Mouse (Mus musculus): ENCODE results near the gene Tenm3. TPM values are rescaled to one million over a fixed set of nuclear protein-coding genes. Genes with fewer than 3 reads are reported as not detected.

The Tenm3 gene
- polyA plus RNA-seq, 2 experiments: 38.0 to 48.1 TPM

DNA sequence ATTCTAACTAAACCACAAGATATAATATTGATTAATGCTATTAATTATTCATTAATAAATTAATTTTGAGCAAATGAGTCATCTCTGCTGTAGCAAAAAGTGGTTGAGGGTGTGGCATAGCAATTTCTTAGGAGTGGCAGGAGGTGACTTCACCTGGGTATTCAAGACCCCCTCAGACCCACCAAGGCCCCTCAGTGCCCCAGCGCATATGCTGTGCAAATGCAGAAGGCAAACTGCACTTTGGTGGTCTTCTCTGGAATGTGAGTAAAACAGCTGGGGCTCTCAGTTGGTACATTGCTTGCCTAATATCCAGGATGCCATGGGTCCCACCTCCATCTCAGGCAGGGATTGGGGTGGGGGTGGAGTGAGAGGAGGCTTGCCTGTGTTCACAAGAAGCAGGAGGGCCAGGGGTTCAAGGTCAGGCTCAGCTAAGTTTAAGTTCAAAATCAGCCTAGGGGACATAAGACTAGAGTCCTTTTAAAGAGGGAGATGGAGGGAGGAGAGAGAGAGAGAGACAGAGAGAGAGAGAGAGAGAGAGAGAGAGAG is 31.5 kb downstream of the Tenm3 start:
- Histone ChIP-seq H3K4me3 (replicated peaks; ENCODE audit: low read length) (no peak overlapping the region), H3K4me2 (replicated peaks; ENCODE audit: low read depth, low read length, severe bottlenecking) (no peak overlapping the region)
- no peak for TF ChIP-seq POLR2A (IDR thresholded peaks at IDR 0.05; ENCODE audit: borderline replicate concordance, extremely low read depth, insufficient read depth, insufficient read length)

DNA sequence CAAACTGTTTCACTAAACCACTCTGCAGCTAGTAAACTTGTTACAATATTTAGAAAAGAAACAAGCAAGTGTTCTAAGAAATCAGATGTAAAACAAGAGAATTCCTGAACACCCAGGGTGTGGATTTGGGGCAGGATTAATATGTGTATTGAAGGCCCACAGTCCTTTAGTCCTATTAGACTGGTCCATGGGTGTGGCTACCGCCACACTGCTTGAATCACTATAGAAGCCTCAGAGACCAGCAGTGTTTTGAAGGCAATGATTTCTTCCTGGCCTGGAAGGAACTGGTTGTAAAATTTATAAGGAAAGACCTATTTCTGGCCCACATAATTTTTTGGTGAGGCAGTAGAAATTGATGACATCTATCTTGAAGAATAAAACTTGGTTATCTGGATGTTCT is 33.1 kb downstream of the Tenm3 start:
- Histone ChIP-seq H3K27me3 (ENCODE audit: control insufficient read depth, insufficient read depth, low read length) (no peaks in the 10 kb centered on the region), H3K9ac (ENCODE audit: low read depth, low read length, severe bottlenecking) (no peak overlapping the region), H3K4me3 (replicated peaks; ENCODE audit: low read length) (no peak overlapping the region), H3K36me3 (ENCODE audit: control insufficient read depth, insufficient read depth, low read length) (no peaks in the 10 kb centered on the region), H3K4me2 (replicated peaks; ENCODE audit: low read depth, low read length, severe bottlenecking) (no peak overlapping the region), H3K27ac (replicated peaks; ENCODE audit: low read depth, low read length) (no peak overlapping the region), H3K4me1 (ENCODE audit: control insufficient read depth, insufficient read depth, low read length) (no peaks in the 10 kb centered on the region), H3K9me3 (ENCODE audit: control insufficient read depth, low read length) (no peaks in the 10 kb centered on the region)
- 47% methylated on average over 1 of the region's 1 CpGs for WGBS
- DNase-seq (ENCODE audit: low spot score) (no peak), ATAC-seq (ENCODE audit: low FRiP score, low read depth) (no peak)
- no peak for TF ChIP-seq POLR2A (IDR thresholded peaks at IDR 0.05; ENCODE audit: borderline replicate concordance, extremely low read depth, insufficient read depth, insufficient read length)

More for the DNA sequence above, 31.5 kb downstream of the Tenm3 start:
- no peaks in the 10 kb centered on the region for H3K27me3 ChIP-seq (ENCODE audit: control insufficient read depth, insufficient read depth, low read length)
- ATAC-seq (ENCODE audit: low FRiP score, low read depth): no peak
- no peak for DNase-seq (ENCODE audit: low spot score)
- WGBS: 95% methylated on average over 1 of the region's 1 CpGs
- no peaks in the 10 kb centered on the region for H3K36me3 ChIP-seq (ENCODE audit: control insufficient read depth, insufficient read depth, low read length)
- no peaks in the 10 kb centered on the region for H3K9me3 ChIP-seq (ENCODE audit: control insufficient read depth, low read length)
- H3K27ac ChIP-seq (replicated peaks; ENCODE audit: low read depth, low read length): no peak overlapping the region
- no peak overlapping the region for H3K9ac ChIP-seq (ENCODE audit: low read depth, low read length, severe bottlenecking)
- H3K4me1 ChIP-seq (ENCODE audit: control insufficient read depth, insufficient read depth, low read length): no peaks in the 10 kb centered on the region

DNA sequence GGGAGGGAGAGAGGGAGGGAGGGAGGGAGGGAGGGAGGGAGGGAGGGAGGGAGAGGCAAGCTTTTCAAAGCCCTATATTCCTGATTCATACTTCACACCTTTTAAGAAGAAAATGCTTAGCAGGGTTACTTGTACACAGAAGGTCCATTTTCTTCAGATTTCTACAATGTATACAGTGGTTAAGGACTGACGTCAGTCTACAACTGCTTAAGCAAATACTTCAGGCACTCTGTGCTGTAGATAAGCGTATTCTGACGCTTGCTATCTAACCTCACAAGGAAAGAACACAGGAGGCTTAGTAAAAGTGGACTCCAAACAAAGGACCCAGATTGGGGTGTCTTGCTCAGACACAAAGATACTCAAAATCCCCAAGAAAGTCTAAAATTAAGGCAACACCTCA is 34.6 kb downstream of the Tenm3 start:
- DNase-seq (ENCODE audit: low spot score): no peak
- H3K9ac ChIP-seq (ENCODE audit: low read depth, low read length, severe bottlenecking): no peak overlapping the region
- no peaks in the 10 kb centered on the region for H3K9me3 ChIP-seq (ENCODE audit: control insufficient read depth, low read length)
- no peak for TF ChIP-seq POLR2A (IDR thresholded peaks at IDR 0.05; ENCODE audit: borderline replicate concordance, extremely low read depth, insufficient read depth, insufficient read length)
- no peak overlapping the region for H3K27ac ChIP-seq (replicated peaks; ENCODE audit: low read depth, low read length)
- H3K36me3 ChIP-seq (ENCODE audit: control insufficient read depth, insufficient read depth, low read length): no peaks in the 10 kb centered on the region
- no peak overlapping the region for H3K4me2 ChIP-seq (replicated peaks; ENCODE audit: low read depth, low read length, severe bottlenecking)
- no peak for ATAC-seq (ENCODE audit: low FRiP score, low read depth)
- H3K4me1 ChIP-seq (ENCODE audit: control insufficient read depth, insufficient read depth, low read length): no peaks in the 10 kb centered on the region
- no peak overlapping the region for H3K4me3 ChIP-seq (replicated peaks; ENCODE audit: low read length)
- H3K27me3 ChIP-seq (ENCODE audit: control insufficient read depth, insufficient read depth, low read length): no peaks in the 10 kb centered on the region
- 79% methylated on average over 3 of the region's 3 CpGs for WGBS

DNA sequence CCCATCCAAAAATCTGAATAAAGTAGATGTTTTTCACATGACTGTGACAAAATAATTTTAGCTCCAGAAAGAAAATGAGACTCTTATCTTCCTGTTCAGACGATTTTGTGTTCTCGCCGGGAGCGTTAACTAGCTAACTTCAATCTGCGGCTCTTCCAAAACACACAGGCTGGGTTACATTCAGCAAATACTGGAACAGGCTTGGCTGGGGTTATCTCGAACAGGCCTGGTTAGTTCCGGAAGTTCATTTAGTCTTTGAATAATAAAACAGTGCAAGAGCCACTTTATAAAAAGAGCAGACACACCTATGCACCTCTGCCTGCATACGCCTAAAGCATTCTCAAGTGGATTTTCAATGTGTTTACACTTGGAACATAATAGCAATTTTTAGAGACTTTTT is 40.7 kb downstream of the Tenm3 start:
- H3K36me3 ChIP-seq (ENCODE audit: control insufficient read depth, insufficient read depth, low read length): no peaks in the 10 kb centered on the region
- H3K27ac ChIP-seq (replicated peaks; ENCODE audit: low read depth, low read length): no peak overlapping the region
- H3K4me3 ChIP-seq (replicated peaks; ENCODE audit: low read length): no peak overlapping the region
- H3K9me3 ChIP-seq (ENCODE audit: control insufficient read depth, low read length): no peaks in the 10 kb centered on the region
- TF ChIP-seq POLR2A (IDR thresholded peaks at IDR 0.05; ENCODE audit: borderline replicate concordance, extremely low read depth, insufficient read depth, insufficient read length): no peak
- ATAC-seq (ENCODE audit: low FRiP score, low read depth): no peak
- DNase-seq (ENCODE audit: low spot score): no peak
- no peak overlapping the region for H3K9ac ChIP-seq (ENCODE audit: low read depth, low read length, severe bottlenecking)
- 56% methylated on average over 8 of the region's 8 CpGs for WGBS
- no peaks in the 10 kb centered on the region for H3K27me3 ChIP-seq (ENCODE audit: control insufficient read depth, insufficient read depth, low read length)
- H3K4me1 ChIP-seq (ENCODE audit: control insufficient read depth, insufficient read depth, low read length): peaks cover 21% of the 10 kb centered on the region
- H3K4me2 ChIP-seq (replicated peaks; ENCODE audit: low read depth, low read length, severe bottlenecking): no peak overlapping the region

DNA sequence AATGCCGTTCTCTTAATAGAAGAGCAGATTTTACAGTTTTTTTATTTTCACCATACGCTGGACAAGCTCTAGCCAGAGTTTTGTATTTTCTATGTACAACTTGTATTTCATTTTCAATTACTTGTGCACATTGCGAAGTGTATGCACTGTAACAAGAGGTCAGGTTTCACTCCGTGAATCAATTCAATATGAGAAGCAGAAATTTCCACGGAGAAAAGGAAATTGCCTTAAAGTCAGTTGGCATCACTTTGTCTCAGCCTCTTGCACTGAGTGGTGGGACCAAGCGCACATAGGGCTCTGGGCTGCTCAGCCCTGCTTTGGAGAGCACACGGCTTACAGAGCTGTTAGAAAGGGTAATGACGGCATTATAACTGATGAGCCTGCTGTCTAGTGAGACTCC is 41.5 kb downstream of the Tenm3 start:
- no peak overlapping the region for H3K4me2 ChIP-seq (replicated peaks; ENCODE audit: low read depth, low read length, severe bottlenecking)
- DNase-seq (ENCODE audit: low spot score): no peak
- peaks cover 21% of the 10 kb centered on the region for H3K4me1 ChIP-seq (ENCODE audit: control insufficient read depth, insufficient read depth, low read length)
- no peak for TF ChIP-seq POLR2A (IDR thresholded peaks at IDR 0.05; ENCODE audit: borderline replicate concordance, extremely low read depth, insufficient read depth, insufficient read length)
- ATAC-seq (ENCODE audit: low FRiP score, low read depth): no peak
- no peaks in the 10 kb centered on the region for H3K9me3 ChIP-seq (ENCODE audit: control insufficient read depth, low read length)
- H3K36me3 ChIP-seq (ENCODE audit: control insufficient read depth, insufficient read depth, low read length): no peaks in the 10 kb centered on the region
- H3K4me3 ChIP-seq (replicated peaks; ENCODE audit: low read length): no peak overlapping the region
- H3K9ac ChIP-seq (ENCODE audit: low read depth, low read length, severe bottlenecking): no peak overlapping the region
- no peak overlapping the region for H3K27ac ChIP-seq (replicated peaks; ENCODE audit: low read depth, low read length)
- H3K27me3 ChIP-seq (ENCODE audit: control insufficient read depth, insufficient read depth, low read length): no peaks in the 10 kb centered on the region
- 33% methylated on average over 8 of the region's 8 CpGs for WGBS

DNA sequence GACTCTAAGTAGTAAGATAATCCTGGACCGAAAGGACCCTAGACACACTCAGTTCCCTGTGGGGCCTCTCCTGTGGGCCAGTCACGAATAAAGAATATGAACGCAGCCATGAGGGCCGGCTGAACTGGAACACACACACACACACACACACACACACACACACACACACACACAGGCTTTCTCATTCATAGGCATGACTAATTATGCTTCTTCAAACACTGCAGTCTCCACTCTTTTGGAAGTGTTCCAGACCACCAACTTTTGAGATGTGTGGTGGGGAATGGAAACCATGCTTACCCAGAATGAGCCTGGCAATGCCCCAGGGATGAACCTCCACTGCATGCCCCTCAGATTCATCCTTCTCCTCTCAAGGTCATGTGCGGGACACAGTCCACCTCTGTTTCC is 45.8 kb downstream of the Tenm3 start:
- Histone ChIP-seq H3K27ac (replicated peaks; ENCODE audit: low read depth, low read length) (no peak overlapping the region), H3K4me3 (replicated peaks; ENCODE audit: low read length) (no peak overlapping the region), H3K27me3 (ENCODE audit: control insufficient read depth, insufficient read depth, low read length) (no peaks in the 10 kb centered on the region), H3K4me1 (ENCODE audit: control insufficient read depth, insufficient read depth, low read length) (peaks cover 33% of the 10 kb centered on the region), H3K36me3 (ENCODE audit: control insufficient read depth, insufficient read depth, low read length) (no peaks in the 10 kb centered on the region), H3K9me3 (ENCODE audit: control insufficient read depth, low read length) (no peaks in the 10 kb centered on the region), H3K4me2 (replicated peaks; ENCODE audit: low read depth, low read length, severe bottlenecking) (no peak overlapping the region), H3K9ac (ENCODE audit: low read depth, low read length, severe bottlenecking) (no peak overlapping the region)
- 61% methylated on average over 5 of the region's 5 CpGs for WGBS
- ATAC-seq (ENCODE audit: low FRiP score, low read depth) (no peak), DNase-seq (ENCODE audit: low spot score) (peak; percentile 38)
- TF ChIP-seq POLR2A (IDR thresholded peaks at IDR 0.05; ENCODE audit: borderline replicate concordance, extremely low read depth, insufficient read depth, insufficient read length): no peak
